Mouse (Mus musculus) ES-E14 (cell line): ENCODE data around the gene Cdc42ep1.

Experiments used
- CHD2 ChIP-seq: IDR thresholded peaks from 2 replicates; pipeline ENCODE4 v1.6.1; 2014; ENCODE audit warnings: mild to moderate bottlenecking, low read depth, low read length, inconsistent platforms
- HCFC1 ChIP-seq: IDR thresholded peaks from 2 replicates; pipeline ENCODE4 v1.6.1; 2012; ENCODE audit warnings: low read length, inconsistent platforms, borderline replicate concordance; ENCODE audit not compliant: insufficient read depth
- MAFK ChIP-seq: IDR thresholded peaks from 2 replicates; pipeline ENCODE4 v1.6.1; 2014; ENCODE audit warnings: mild to moderate bottlenecking, low read depth, low read length, inconsistent platforms; ENCODE audit not compliant: insufficient read depth
- ZNF384 ChIP-seq: IDR thresholded peaks from 2 replicates; pipeline ENCODE4 v1.6.1; 2012; ENCODE audit warnings: low read depth, low read length, inconsistent platforms

DNA sequence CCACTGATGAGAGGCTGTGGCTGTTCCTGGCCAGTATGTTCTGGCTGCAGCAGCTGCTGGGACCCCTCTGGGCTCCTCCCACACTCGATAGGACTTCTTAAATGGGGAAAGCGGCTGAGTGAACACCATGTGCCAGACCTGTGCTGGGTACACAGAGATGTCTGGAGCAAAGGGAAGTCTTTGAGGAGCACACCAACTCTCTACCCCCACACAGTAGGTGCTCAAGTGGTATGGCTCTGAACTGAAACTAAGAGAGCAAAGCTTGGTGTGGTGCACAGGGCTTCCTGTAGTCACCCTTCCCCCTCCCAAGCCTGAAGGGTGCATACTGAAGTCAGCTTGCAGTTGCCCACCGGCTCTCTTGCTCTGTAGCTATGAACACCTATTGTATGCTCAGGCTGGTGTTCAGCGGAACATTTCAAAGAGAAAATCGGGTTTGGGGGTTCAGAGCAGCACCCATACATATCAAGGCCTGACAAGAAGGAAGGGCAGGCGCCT, 56.1 kb downstream of the Cdc42ep1 start:
- no peak for TF ChIP-seq ZNF384
- TF ChIP-seq MAFK, result no peak
- TF ChIP-seq CHD2, result no peak
- TF ChIP-seq HCFC1, result no peak
